Mouse (Mus musculus): Measurements from ENCODE around the gene Xlr4b. TPM values are rescaled to one million over a fixed set of nuclear protein-coding genes. Genes with fewer than 3 reads are reported as not detected.
"Not testable (repeated sequence)": the region's sequence is repeated elsewhere in the genome, so short reads cannot be mapped to it uniquely, and the experiment has no call there.

Xlr4b gene
- polyA plus RNA-seq, 1 experiment from 2014 or later, result not detected

GRCm38 (mm10) chrX:73242821-73243325 lies 28.7 kb downstream of the Xlr4b start, which contains the start of gene Xlr4c:
Gene Xlr4c (minus strand): TSS chrX:73243130.
- H3K9me3 ChIP-seq (replicated peaks; ENCODE audit: control insufficient read depth, low read length); ATAC-seq (replicated peaks; ENCODE audit: insufficient number of reproducible peaks, low FRiP score, low TSS enrichment, low read depth); H3K4me3 ChIP-seq (ENCODE audit: low read depth, low read length); H3K36me3 ChIP-seq (replicated peaks; ENCODE audit: control insufficient read depth, insufficient read depth, low read depth, low read length); H3K4me2 ChIP-seq (ENCODE audit: low read depth, low read length); H3K4me1 ChIP-seq (ENCODE audit: control insufficient read depth, insufficient read depth, low read length); DNase-seq (ENCODE audit: low spot score); H3K27me3 ChIP-seq (ENCODE audit: control insufficient read depth, insufficient read depth, low read length); H3K27ac ChIP-seq (replicated peaks; ENCODE audit: low read depth, low read length); H3K9ac ChIP-seq (replicated peaks; ENCODE audit: low read length): not testable (repeated sequence)
- WGBS, result 85% methylated on average over 13 of the region's 14 CpGs

- not testable (repeated sequence) for DNase-seq (ENCODE audit: low spot score); H3K4me2 ChIP-seq (ENCODE audit: low read depth, low read length); H3K27ac ChIP-seq (replicated peaks; ENCODE audit: low read depth, low read length); H3K4me1 ChIP-seq (ENCODE audit: control insufficient read depth, insufficient read depth, low read length); H3K9ac ChIP-seq (replicated peaks; ENCODE audit: low read length); H3K4me3 ChIP-seq (ENCODE audit: low read depth, low read length); ATAC-seq (replicated peaks; ENCODE audit: insufficient number of reproducible peaks, low FRiP score, low TSS enrichment, low read depth); H3K9me3 ChIP-seq (replicated peaks; ENCODE audit: control insufficient read depth, low read length); H3K36me3 ChIP-seq (replicated peaks; ENCODE audit: control insufficient read depth, insufficient read depth, low read depth, low read length); H3K27me3 ChIP-seq (ENCODE audit: control insufficient read depth, insufficient read depth, low read length)
- 82% methylated on average over 1 of the region's 2 CpGs for WGBS
Observed at GRCm38 (mm10) chrX:73262428-73262827, 48.3 kb downstream of the Xlr4b start.

- H3K9me3 ChIP-seq (replicated peaks; ENCODE audit: control insufficient read depth, low read length); H3K36me3 ChIP-seq (replicated peaks; ENCODE audit: control insufficient read depth, insufficient read depth, low read depth, low read length); H3K27me3 ChIP-seq (ENCODE audit: control insufficient read depth, insufficient read depth, low read length); H3K4me2 ChIP-seq (ENCODE audit: low read depth, low read length); H3K9ac ChIP-seq (replicated peaks; ENCODE audit: low read length); ATAC-seq (replicated peaks; ENCODE audit: insufficient number of reproducible peaks, low FRiP score, low TSS enrichment, low read depth); DNase-seq (ENCODE audit: low spot score); H3K4me1 ChIP-seq (ENCODE audit: control insufficient read depth, insufficient read depth, low read length); H3K4me3 ChIP-seq (ENCODE audit: low read depth, low read length); H3K27ac ChIP-seq (replicated peaks; ENCODE audit: low read depth, low read length): not testable (repeated sequence)
- 87% methylated on average over 12 of the region's 14 CpGs for WGBS
Observed at GRCm38 (mm10) chrX:73265270-73265669, 51.1 kb downstream of the Xlr4b start, which contains the start of gene Xlr3c. Gene Xlr3c (minus strand): TSS chrX:73265390.

Other genes with a start within 250 kb of the Xlr4b start
- 6.5 and 7.0 TPM in 2 replicates for gene Zfp185, start 227.0 kb upstream of the Xlr4b start, polyA plus RNA-seq (2014; fragmentation: Nextera tagmentation; extraction: Ambion mirVana)
- 0.13 TPM in 1 of 2 replicates, not detected in the other for gene Pnma5, start 177.2 kb upstream of the Xlr4b start, polyA plus RNA-seq (2014; fragmentation: Nextera tagmentation; extraction: Ambion mirVana)
- gene Pnma3, start 149.5 kb upstream of the Xlr4b start, polyA plus RNA-seq (2014; fragmentation: Nextera tagmentation; extraction: Ambion mirVana), result 0.11 and 0.22 TPM in 2 replicates
- 0.83 and 1.0 TPM in 2 replicates for gene Xlr4a, start 131.9 kb upstream of the Xlr4b start, polyA plus RNA-seq (2014; fragmentation: Nextera tagmentation; extraction: Ambion mirVana)
- 3.5 and 5.0 TPM in 2 replicates for gene Xlr3a, start 117.2 kb upstream of the Xlr4b start, polyA plus RNA-seq (2014; fragmentation: Nextera tagmentation; extraction: Ambion mirVana)
- not detected in 2 replicates for gene Gm14685, start 97.3 kb upstream of the Xlr4b start, polyA plus RNA-seq (2014; fragmentation: Nextera tagmentation; extraction: Ambion mirVana)
- gene Xlr5b, start 65.5 kb upstream of the Xlr4b start, polyA plus RNA-seq (2014; fragmentation: Nextera tagmentation; extraction: Ambion mirVana), result not detected in 2 replicates
- gene DXBay18, start 64.9 kb upstream of the Xlr4b start, polyA plus RNA-seq (2014; fragmentation: Nextera tagmentation; extraction: Ambion mirVana), result not detected in 2 replicates
- not detected in 2 replicates for gene Spin2d, start 37.3 kb upstream of the Xlr4b start, polyA plus RNA-seq (2014; fragmentation: Nextera tagmentation; extraction: Ambion mirVana)
- gene Xlr3b, start 22.1 kb upstream of the Xlr4b start, polyA plus RNA-seq (2014; fragmentation: Nextera tagmentation; extraction: Ambion mirVana), result 13.0 and 13.8 TPM in 2 replicates
- gene F8a, start 14.0 kb downstream of the Xlr4b start, polyA plus RNA-seq (2014; fragmentation: Nextera tagmentation; extraction: Ambion mirVana), result 8.6 and 9.4 TPM in 2 replicates
- gene Xlr4c, start 28.8 kb downstream of the Xlr4b start, polyA plus RNA-seq (2014; fragmentation: Nextera tagmentation; extraction: Ambion mirVana), result not detected in 2 replicates
- 0.55 TPM in 1 of 2 replicates, not detected in the other for gene Xlr3c, start 51.1 kb downstream of the Xlr4b start, polyA plus RNA-seq (2014; fragmentation: Nextera tagmentation; extraction: Ambion mirVana)
- not detected in 2 replicates for gene Xlr5a, start 78.6 kb downstream of the Xlr4b start, polyA plus RNA-seq (2014; fragmentation: Nextera tagmentation; extraction: Ambion mirVana)
- gene Xlr5c, start 78.6 kb downstream of the Xlr4b start, polyA plus RNA-seq (2014; fragmentation: Nextera tagmentation; extraction: Ambion mirVana), result not detected in 2 replicates
- not detected in 2 replicates for gene Gm45015, start 122.5 kb downstream of the Xlr4b start, polyA plus RNA-seq (2014; fragmentation: Nextera tagmentation; extraction: Ambion mirVana)
- 20.2 and 20.3 TPM in 2 replicates for gene Zfp275, start 128.3 kb downstream of the Xlr4b start, polyA plus RNA-seq (2014; fragmentation: Nextera tagmentation; extraction: Ambion mirVana)
- not detected in 2 replicates for gene Gm18336, start 184.4 kb downstream of the Xlr4b start, polyA plus RNA-seq (2014; fragmentation: Nextera tagmentation; extraction: Ambion mirVana)
- gene Zfp92, start 196.8 kb downstream of the Xlr4b start, polyA plus RNA-seq (2014; fragmentation: Nextera tagmentation; extraction: Ambion mirVana), result 0.07 and 0.25 TPM in 2 replicates
- not detected in 2 replicates for gene Trex2, start 221.0 kb downstream of the Xlr4b start, polyA plus RNA-seq (2014; fragmentation: Nextera tagmentation; extraction: Ambion mirVana)
- 85.3 and 91.4 TPM in 2 replicates for gene Haus7, start 244.7 kb downstream of the Xlr4b start, polyA plus RNA-seq (2014; fragmentation: Nextera tagmentation; extraction: Ambion mirVana)

All from embryonic facial prominence, embryonic 11.5 days (tissue).